Mouse (Mus musculus): ENCODE results near the gene Pdpr. TPM values are rescaled to one million over a fixed set of nuclear protein-coding genes. Genes with fewer than 3 reads are reported as not detected.

The Pdpr gene
- total RNA-seq (2014; rRNA removed) (18.3 and 18.4 TPM in 2 replicates), polyA plus RNA-seq (2012; rRNA removed) (7.7 and 9.6 TPM in 2 replicates)

GRCm38 (mm10) chr8:111093865-111094718 lies at the start of gene Pdpr:
Gene Pdpr (plus strand): TSS chr8:111094630.
- peak; percentile 53 for DNase-seq (ENCODE audit: extremely low read depth, low read depth, low spot score)

DNA sequence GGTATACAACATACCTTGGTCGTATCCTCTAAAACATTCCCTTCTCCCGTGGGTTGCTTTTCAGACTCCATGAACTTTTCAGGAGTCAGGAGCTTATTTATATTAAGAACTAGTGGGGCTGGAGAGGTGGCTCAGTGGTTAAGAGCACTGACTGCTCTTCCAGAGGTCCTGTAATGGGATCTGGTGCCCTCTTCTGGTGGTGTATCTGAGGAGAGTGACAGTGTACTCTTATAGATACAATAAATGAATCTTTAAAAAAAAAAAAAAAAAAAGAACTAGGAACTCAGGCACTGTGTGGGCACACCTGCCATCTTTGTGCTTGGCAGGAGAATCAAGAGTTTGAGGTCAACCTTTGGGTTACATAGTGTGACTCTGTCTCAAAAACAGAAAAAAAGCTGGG lies 45.7 kb upstream of the Pdpr start:
- Histone ChIP-seq H3K9ac (ENCODE audit: low read depth, low read length) (no peak overlapping the region), H3K79me2 (ENCODE audit: control insufficient read depth, insufficient read depth, low read length) (no peaks in the 10 kb centered on the region), H3K36me3 (ENCODE audit: control insufficient read depth, insufficient read depth, low read length) (peaks cover 88% of the 10 kb centered on the region), H3K27me3 (ENCODE audit: control insufficient read depth, insufficient read depth, low read length) (no peaks in the 10 kb centered on the region), H3K4me1 (ENCODE audit: control insufficient read depth, insufficient read depth, low read length) (peaks cover 16% of the 10 kb centered on the region), H3K4me3 (ENCODE audit: insufficient read depth, low read depth, low read length) (no peak overlapping the region), H3K27ac (replicated peaks; ENCODE audit: insufficient read depth, low read depth, low read length) (no peak overlapping the region)
- TF ChIP-seq CTCF (IDR thresholded peaks at IDR 0.05; ENCODE audit: low read depth, low read length) (no peak), POLR2A (IDR thresholded peaks at IDR 0.05; ENCODE audit: extremely low read depth, insufficient read depth, low read length) (no peak)
- peak; percentile 33 for DNase-seq (ENCODE audit: extremely low read depth, low read depth, low spot score)
- 81% methylated on average over 2 of the region's 2 CpGs for WGBS

More at GRCm38 (mm10) chr8:111093865-111094718, at the start of gene Pdpr:
- peak within 1 kb of the TSS; percentile 69 for H3K4me3 ChIP-seq (ENCODE audit: insufficient read depth, low read depth, low read length)
- peaks cover 18% of the 10 kb centered on the region for H3K79me2 ChIP-seq (ENCODE audit: control insufficient read depth, insufficient read depth, low read length)
- no peaks in the 10 kb centered on the region for H3K36me3 ChIP-seq (ENCODE audit: control insufficient read depth, insufficient read depth, low read length)
- H3K4me1 ChIP-seq (ENCODE audit: control insufficient read depth, insufficient read depth, low read length) = peaks cover 11% of the 10 kb centered on the region
- 7% methylated on average over 67 of the region's 72 CpGs for WGBS
- H3K9ac ChIP-seq (ENCODE audit: low read depth, low read length) = peak within 1 kb of the TSS; percentile 84
- peak within 1 kb of the TSS; percentile 59 for H3K27ac ChIP-seq (replicated peaks; ENCODE audit: insufficient read depth, low read depth, low read length)
- H3K27me3 ChIP-seq (ENCODE audit: control insufficient read depth, insufficient read depth, low read length) = no peaks in the 10 kb centered on the region
- TF ChIP-seq CTCF (IDR thresholded peaks at IDR 0.05; ENCODE audit: low read depth, low read length) (no peak), POLR2A (IDR thresholded peaks at IDR 0.05; ENCODE audit: extremely low read depth, insufficient read depth, low read length) (0 out of 2 replicates have a peak, but pooled peaks have one; percentile 23)

DNA sequence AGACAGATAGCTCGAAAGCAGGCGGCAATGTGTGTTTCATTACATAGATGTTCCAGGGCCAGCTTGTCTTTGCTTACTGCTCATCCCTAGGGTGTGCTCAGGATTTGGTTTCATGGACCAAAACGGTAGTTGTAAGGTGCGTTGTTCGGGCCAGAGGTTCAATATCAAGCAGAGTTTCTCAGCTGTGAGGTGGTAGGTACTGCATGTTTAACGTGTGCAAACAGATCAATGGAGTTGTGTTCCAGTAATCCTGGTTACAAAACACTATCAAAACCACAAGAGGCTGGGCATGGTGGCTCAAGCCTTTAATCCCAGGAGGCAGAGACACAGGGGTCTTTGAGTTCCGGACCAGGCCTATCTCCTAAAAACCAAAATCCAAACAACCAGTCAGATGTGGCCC lies 45.3 kb upstream of the Pdpr start:
- Histone ChIP-seq H3K4me3 (ENCODE audit: insufficient read depth, low read depth, low read length) (no peak overlapping the region), H3K4me1 (ENCODE audit: control insufficient read depth, insufficient read depth, low read length) (peaks cover 16% of the 10 kb centered on the region), H3K27me3 (ENCODE audit: control insufficient read depth, insufficient read depth, low read length) (no peaks in the 10 kb centered on the region), H3K9ac (ENCODE audit: low read depth, low read length) (no peak overlapping the region), H3K27ac (replicated peaks; ENCODE audit: insufficient read depth, low read depth, low read length) (0 out of 2 replicates have a peak overlapping the region, but pooled peaks have one; percentile 2), H3K79me2 (ENCODE audit: control insufficient read depth, insufficient read depth, low read length) (no peaks in the 10 kb centered on the region), H3K36me3 (ENCODE audit: control insufficient read depth, insufficient read depth, low read length) (peaks cover 90% of the 10 kb centered on the region)
- TF ChIP-seq POLR2A (IDR thresholded peaks at IDR 0.05; ENCODE audit: extremely low read depth, insufficient read depth, low read length) = no peak
- TF ChIP-seq CTCF (IDR thresholded peaks at IDR 0.05; ENCODE audit: low read depth, low read length) = no peak
- DNase-seq (ENCODE audit: extremely low read depth, low read depth, low spot score) = peak; percentile 74
- 37% methylated on average over 7 of the region's 7 CpGs for WGBS

- no peak for TF ChIP-seq POLR2A (IDR thresholded peaks at IDR 0.05; ENCODE audit: extremely low read depth, insufficient read depth, low read length)
- TF ChIP-seq CTCF (IDR thresholded peaks at IDR 0.05; ENCODE audit: low read depth, low read length) = no peak
- Histone ChIP-seq H3K4me3 (ENCODE audit: insufficient read depth, low read depth, low read length) (no peak overlapping the region), H3K4me1 (ENCODE audit: control insufficient read depth, insufficient read depth, low read length) (peaks cover 15% of the 10 kb centered on the region), H3K36me3 (ENCODE audit: control insufficient read depth, insufficient read depth, low read length) (peaks cover 60% of the 10 kb centered on the region), H3K9ac (ENCODE audit: low read depth, low read length) (no peak overlapping the region), H3K27me3 (ENCODE audit: control insufficient read depth, insufficient read depth, low read length) (no peaks in the 10 kb centered on the region), H3K27ac (replicated peaks; ENCODE audit: insufficient read depth, low read depth, low read length) (no peak overlapping the region), H3K79me2 (ENCODE audit: control insufficient read depth, insufficient read depth, low read length) (no peaks in the 10 kb centered on the region)
- peak; percentile 42 for DNase-seq (ENCODE audit: extremely low read depth, low read depth, low spot score)
- WGBS = 74% methylated on average over 12 of the region's 12 CpGs
Observed at GRCm38 (mm10) chr8:111053827-111054518, 40.5 kb upstream of the Pdpr start.

DNA sequence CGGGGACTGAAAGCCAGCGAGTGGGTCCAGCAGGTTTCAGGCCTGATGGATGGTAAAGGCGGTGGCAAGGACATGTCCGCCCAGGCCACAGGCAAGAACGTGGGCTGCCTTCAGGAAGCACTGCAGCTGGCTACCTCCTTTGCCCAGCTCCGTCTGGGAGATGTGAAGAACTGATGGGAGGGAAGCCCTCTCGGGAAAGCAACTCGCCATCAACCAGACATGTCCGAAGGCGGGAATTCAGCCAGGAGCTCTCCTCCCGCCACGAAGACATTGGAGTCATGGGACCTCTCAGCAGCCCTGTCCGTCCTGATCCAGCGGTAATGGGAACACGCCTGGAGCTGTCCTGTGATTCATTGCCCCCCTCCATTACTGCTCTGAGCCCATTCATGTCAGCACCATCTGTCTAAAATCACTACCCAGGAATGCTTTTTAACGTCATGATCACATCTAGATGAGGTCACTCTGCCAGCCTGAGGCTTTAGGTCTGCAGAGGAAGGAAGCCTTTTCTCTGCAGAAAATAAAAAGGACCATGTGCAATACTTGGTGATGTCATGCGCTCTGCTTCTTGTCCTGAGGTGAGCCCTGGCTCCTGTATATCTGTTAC lies 39.3 kb upstream of the Pdpr start:
- no peak overlapping the region for H3K4me3 ChIP-seq (ENCODE audit: insufficient read depth, low read depth, low read length)
- TF ChIP-seq CTCF (IDR thresholded peaks at IDR 0.05; ENCODE audit: low read depth, low read length) (no peak), POLR2A (IDR thresholded peaks at IDR 0.05; ENCODE audit: extremely low read depth, insufficient read depth, low read length) (no peak)
- H3K79me2 ChIP-seq (ENCODE audit: control insufficient read depth, insufficient read depth, low read length) = no peaks in the 10 kb centered on the region
- DNase-seq (ENCODE audit: extremely low read depth, low read depth, low spot score) = no peak
- 92% methylated on average over 17 of the region's 17 CpGs for WGBS
- no peaks in the 10 kb centered on the region for H3K27me3 ChIP-seq (ENCODE audit: control insufficient read depth, insufficient read depth, low read length)
- H3K9ac ChIP-seq (ENCODE audit: low read depth, low read length) = no peak overlapping the region
- peaks cover 50% of the 10 kb centered on the region for H3K36me3 ChIP-seq (ENCODE audit: control insufficient read depth, insufficient read depth, low read length)
- H3K4me1 ChIP-seq (ENCODE audit: control insufficient read depth, insufficient read depth, low read length) = peaks cover 6% of the 10 kb centered on the region
- H3K27ac ChIP-seq (replicated peaks; ENCODE audit: insufficient read depth, low read depth, low read length) = no peak overlapping the region

All from liver, adult 2 months (tissue).